In genomic region chr12:86891786-86892702, GRCm38 (mm10) we compare ENCODE assay signal across 8 mouse cellular contexts. TPM values are rescaled to one million over a fixed set of nuclear protein-coding genes. Genes with fewer than 3 reads are reported as not detected.
DNase-seq lines count a peak whose midpoint lies in the region; TF ChIP-seq lines count a peak whose summit lies in the region.

No protein-coding gene starts in this region.

- DNase-seq in fibroblast of lung, adult 2 months (ENCODE audit: low read depth), result peak; percentile 82
- DNase-seq in heart, postnatal 25 days (ENCODE audit: low spot score), result peak; percentile 83
- peak; percentile 58 to 59 for DNase-seq in layer of hippocampus, adult 8-10 months (ENCODE audit: low spot score in 2 of 2)
- DNase-seq in lung, postnatal 4 days, result peak; percentile 88 to 91
- DNase-seq in retina, postnatal 1 day, result peak; percentile 70
- DNase-seq in urinary bladder, postnatal 25 days (ENCODE audit: low spot score), result peak; percentile 72

- no peak overlapping the region for H3K27ac ChIP-seq in ES-Bruce4 (ENCODE audit: insufficient read depth, low read length)
- H3K27ac ChIP-seq in bone marrow, adult 2 months (ENCODE audit: control insufficient read depth, insufficient read depth, low read depth, low read length, poor library complexity), result peak overlapping the region; percentile 38

- peak overlapping the region; percentile 46 for H3K4me3 ChIP-seq in ES-Bruce4 (ENCODE audit: low read depth, low read length)
- H3K4me3 ChIP-seq in bone marrow, adult 2 months (replicated peaks; ENCODE audit: control insufficient read depth, low read depth, low read length), result peak overlapping the region; percentile 41

- TF ChIP-seq EP300 in ES-Bruce4 (IDR thresholded peaks at IDR 0.05; ENCODE audit: insufficient read depth, low read depth, low read length), result no peak

- H3K27me3 ChIP-seq in ES-Bruce4 (ENCODE audit: control insufficient read depth, insufficient read depth, low read length, poor library complexity, severe bottlenecking), result no peaks in the 10 kb centered on the region

- TF ChIP-seq POLR2A in ES-Bruce4 (IDR thresholded peaks at IDR 0.05; ENCODE audit: insufficient read depth, low read length), result no peak
- no peak for TF ChIP-seq POLR2A in bone marrow, adult 2 months (IDR thresholded peaks at IDR 0.05; ENCODE audit: borderline replicate concordance, control insufficient read depth, low read depth, low read length)

- no peak for TF ChIP-seq CTCF in ES-Bruce4 (IDR thresholded peaks at IDR 0.05; ENCODE audit: low read depth, low read length)
- no peak for TF ChIP-seq CTCF in bone marrow, adult 2 months (IDR thresholded peaks at IDR 0.05; ENCODE audit: control insufficient read depth, insufficient read depth, low read length)

- intact Hi-C loops in heart, postnatal 25 days (cut with DNase I), result no loop called here

- H3K36me3 ChIP-seq in ES-Bruce4 (ENCODE audit: control insufficient read depth, insufficient read depth, low read length, poor library complexity, severe bottlenecking), result no peaks in the 10 kb centered on the region

- under 1% methylated on average over 37 of the region's 37 CpGs for WGBS in bone marrow, adult 2 months

- H3K9me3 ChIP-seq in ES-Bruce4 (replicated peaks; ENCODE audit: control insufficient read depth, insufficient read depth, low read length, poor library complexity, severe bottlenecking), result no peaks in the 10 kb centered on the region

- H3K4me1 ChIP-seq in ES-Bruce4 (ENCODE audit: control insufficient read depth, insufficient read depth, low read length), result peaks cover 12% of the 10 kb centered on the region
- H3K4me1 ChIP-seq in bone marrow, adult 2 months (ENCODE audit: control insufficient read depth, insufficient read depth, low read length), result peaks cover 4% of the 10 kb centered on the region; the same call in 1 of the 2 replicates

- peak overlapping the region; percentile 47 for H3K9ac ChIP-seq in ES-Bruce4 (ENCODE audit: low read depth, poor library complexity, severe bottlenecking)

RNA-seq across cellular contexts. Expression of gene Irf2bpl, which starts 7.4 kb away (rescaled TPM):
- 37.9 and 40.3 TPM in 2 replicates for polyA plus RNA-seq in ES-Bruce4 (2011; ENCODE audit: insufficient read depth, insufficient read length, low read depth, missing spikeins)
- polyA plus RNA-seq in bone marrow, adult 2 months (2011; ENCODE audit: insufficient read depth, insufficient read length, low replicate concordance, missing spikeins), result 1.7 and 3.4 TPM in 2 replicates
- 10 to 100 TPM; 33.3 to 36.9 TPM for total RNA-seq in heart, postnatal 25 days (2021)
- 10 to 100 TPM; 61.7 to 72.0 (median 66.8) TPM for total RNA-seq in layer of hippocampus, adult 8-10 months (2022)

RNA-seq across cellular contexts. Expression of gene Cipc, which starts 54.8 kb away (rescaled TPM):
- polyA plus RNA-seq in ES-Bruce4 (2011; ENCODE audit: insufficient read depth, insufficient read length, low read depth, missing spikeins), result 21.2 and 23.5 TPM in 2 replicates
- 5.5 and 5.9 TPM in 2 replicates for polyA plus RNA-seq in bone marrow, adult 2 months (2011; ENCODE audit: insufficient read depth, insufficient read length, low replicate concordance, missing spikeins)
- total RNA-seq in heart, postnatal 25 days (2021), result 10 to 100 TPM; 41.1 to 48.6 TPM
- 10 to 100 TPM; 70.7 to 89.0 (median 86.1) TPM for total RNA-seq in layer of hippocampus, adult 8-10 months (2022)
